Mouse (Mus musculus): Measurements from ENCODE around the gene Mink1.

DNA sequence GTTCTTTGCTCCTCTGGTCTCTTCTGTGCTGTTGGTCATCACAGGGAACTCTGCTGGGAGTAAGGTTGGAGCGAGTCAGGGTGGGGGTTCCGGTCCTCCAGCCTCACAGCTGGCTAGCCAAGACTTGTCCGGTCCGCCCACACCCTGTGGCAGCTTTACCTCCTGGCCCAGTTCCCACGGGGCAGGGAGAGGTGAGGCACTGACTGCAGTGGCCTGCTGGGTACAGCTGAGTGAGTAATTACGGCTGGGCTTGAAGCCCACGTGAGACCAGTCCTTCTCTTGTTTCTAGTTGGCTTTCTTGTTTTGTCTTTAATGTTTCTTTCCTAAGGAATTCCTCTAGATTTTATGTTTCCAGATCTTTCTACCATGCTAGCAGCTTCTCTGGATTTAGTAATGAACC is 22.8 kb downstream of the Mink1 start:
- TF ChIP-seq CHD2 (IDR thresholded peaks at IDR 0.05; ENCODE audit: low read depth, low read length) (no peak), ZNF384 (IDR thresholded peaks at IDR 0.05; ENCODE audit: low read depth, low read length) (no peak)

Measured in ES-E14 (cell line).